Mouse (Mus musculus) liver (tissue): ENCODE measurements at regions not wholly inside any gene's neighbourhood (a gene's known extent, or its start where the extent isn't known, plus 50 kb on each side); places are given as distances from the start of the nearest gene placed in this dataset.

Source experiments
- DNase-seq: peaks from one replicate; pipeline ENCODE4 v3.0.0-alpha.2; 2020; ENCODE audit warnings: mixed read lengths

GRCm38 (mm10) chr6:68631787-68632186 lies 1096.2 kb upstream of the Tacstd2 start:
- no peak for DNase-seq

DNA sequence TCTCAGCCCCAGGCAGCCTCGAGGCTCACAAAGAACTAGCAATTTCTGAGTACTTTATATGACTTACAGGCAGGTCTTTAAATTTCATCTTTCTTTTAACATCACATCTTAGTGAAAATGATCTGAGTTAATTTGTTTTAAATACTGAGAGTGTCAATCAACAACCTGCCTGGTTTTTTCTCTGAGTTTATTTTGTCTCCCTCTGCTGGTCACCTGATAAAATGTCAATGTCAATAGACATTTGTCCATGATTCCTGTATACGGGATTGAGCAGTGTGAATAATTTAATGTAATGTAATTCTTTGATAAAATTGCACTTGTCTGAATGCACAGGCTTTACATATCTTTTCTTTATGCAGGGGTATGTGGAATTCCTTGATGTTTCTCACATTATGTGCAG lies 1070.4 kb upstream of the Tacstd2 start:
- DNase-seq: no peak
